Mouse (Mus musculus): Measurements from ENCODE around the gene Vkorc1l1.
"Not testable (repeated sequence)": the region's sequence is repeated elsewhere in the genome, so short reads cannot be mapped to it uniquely, and the experiment has no call there.

Gene Vkorc1l1

GRCm38 (mm10) chr5:129941495-129942045 lies at the start of gene Vkorc1l1:
Gene Vkorc1l1 (plus strand): TSS chr5:129941970.
- peak; percentile 99 to 100 for DNase-seq (ENCODE audit: inconsistent age in 2 of 2, low spot score in 1 of 2)

GRCm38 (mm10) chr5:129895198-129896088 lies 46.3 kb upstream of the Vkorc1l1 start, which contains the start of gene Zbed5:
Gene Zbed5 (plus strand): TSS chr5:129895723.
- peak; percentile 89 to 96 for DNase-seq (ENCODE audit: inconsistent age in 2 of 2, low spot score in 1 of 2)

DNA sequence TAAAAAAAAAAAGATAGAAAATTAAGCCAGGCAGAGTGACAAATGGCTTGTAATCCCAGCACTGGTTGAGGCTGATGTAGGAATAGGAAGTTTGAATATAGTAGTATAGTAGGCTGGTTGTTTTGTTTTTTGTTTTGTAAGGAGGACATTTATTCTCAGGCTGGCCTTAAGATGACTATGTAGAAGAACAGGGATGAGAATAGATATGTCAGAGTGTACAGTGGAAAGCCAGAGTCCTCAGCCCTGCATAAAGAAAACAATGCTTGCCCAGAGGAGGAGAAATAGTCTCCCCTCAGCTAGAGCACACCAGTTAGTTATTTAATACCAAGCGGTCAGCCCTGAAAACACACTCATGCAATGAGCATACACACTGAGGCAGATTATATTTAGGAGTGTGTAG lies 43.3 kb upstream of the Vkorc1l1 start, which contains the start of gene Phkg1:
TSS of gene Phkg1 (minus strand) at position 101 of the 400 bp plus-strand sequence.
- DNase-seq (ENCODE audit: inconsistent age in 2 of 2, low spot score in 1 of 2) = no peak

GRCm38 (mm10) chr5:129907775-129908174 lies 34.0 kb upstream of the Vkorc1l1 start:
- DNase-seq (ENCODE audit: inconsistent age in 2 of 2, low spot score in 1 of 2) = no peak

- peak; percentile 92 to 96 for DNase-seq (ENCODE audit: inconsistent age in 2 of 2, low spot score in 1 of 2)
These were observed 33.4 kb upstream of the Vkorc1l1 start, which contains the start of gene Nupr1l for GRCm38 (mm10) chr5:129908242-129908965. Gene Nupr1l (plus strand): TSS chr5:129908540.

- DNase-seq (ENCODE audit: inconsistent age in 2 of 2, low spot score in 1 of 2) = no peak
These were observed 32.6 kb upstream of the Vkorc1l1 start for GRCm38 (mm10) chr5:129909147-129909546.

DNA sequence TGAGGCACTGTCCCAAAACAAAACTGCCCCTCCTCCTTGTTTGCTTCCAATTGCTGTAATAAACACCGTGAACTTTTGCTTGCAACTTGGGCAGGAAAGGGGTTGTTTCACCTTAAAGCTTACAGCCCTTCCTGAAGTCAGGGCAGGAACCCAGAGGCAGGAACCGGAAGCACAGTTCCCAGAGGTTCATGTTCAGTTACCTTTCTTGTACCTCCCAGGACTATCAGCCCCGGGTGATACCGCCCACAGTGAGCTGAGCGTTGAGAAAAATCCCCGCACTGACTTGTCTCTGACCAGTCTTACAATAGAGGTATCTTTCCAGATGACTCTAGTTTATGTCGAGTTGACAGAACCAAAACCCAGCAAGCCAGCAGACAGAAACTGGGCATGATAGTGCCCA lies 32.2 kb upstream of the Vkorc1l1 start:
- DNase-seq (ENCODE audit: inconsistent age in 2 of 2, low spot score in 1 of 2) = no peak

- peak in 1 of 2 experiments; percentile 73 for DNase-seq (ENCODE audit: inconsistent age in 2 of 2, low spot score in 1 of 2)
These were observed 27.7 kb upstream of the Vkorc1l1 start for GRCm38 (mm10) chr5:129914024-129914423.

GRCm38 (mm10) chr5:129915491-129915890 lies 26.3 kb upstream of the Vkorc1l1 start:
- not testable (repeated sequence) for DNase-seq (ENCODE audit: inconsistent age in 2 of 2, low spot score in 1 of 2)

DNA sequence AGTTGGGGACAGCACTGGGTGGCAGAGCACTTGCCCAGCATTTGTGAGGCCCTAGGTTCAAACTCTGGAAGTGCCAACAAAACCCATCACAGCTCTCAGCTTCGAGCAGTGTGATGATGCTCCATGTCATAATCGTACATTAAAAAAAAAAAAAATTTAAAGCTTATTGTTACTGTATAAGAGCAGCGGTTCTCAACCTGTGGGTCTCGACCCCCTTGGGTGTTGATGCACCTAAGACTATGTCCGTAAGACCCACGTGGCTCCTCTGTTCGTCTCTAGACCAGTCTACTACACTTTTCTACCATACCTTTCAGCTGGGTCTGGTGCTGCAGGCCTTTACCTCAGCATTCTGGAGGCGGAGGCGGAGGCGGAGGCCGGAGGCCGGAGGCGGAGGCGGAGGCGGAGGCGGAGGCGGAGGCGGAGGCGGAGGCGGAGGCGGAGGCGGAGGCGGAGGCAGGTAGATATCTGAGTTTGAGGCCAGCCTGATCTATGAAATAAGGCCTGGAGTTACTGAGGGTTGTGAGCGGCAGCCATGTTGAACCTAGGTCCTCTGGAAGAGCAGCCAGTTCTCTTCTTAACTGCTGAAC lies 23.6 kb upstream of the Vkorc1l1 start:
- DNase-seq (ENCODE audit: inconsistent age in 2 of 2, low spot score in 1 of 2) = no peak

- peak; percentile 36 to 54 for DNase-seq (ENCODE audit: inconsistent age in 2 of 2, low spot score in 1 of 2)
These were observed 23.0 kb upstream of the Vkorc1l1 start for GRCm38 (mm10) chr5:129918752-129919151.

DNA sequence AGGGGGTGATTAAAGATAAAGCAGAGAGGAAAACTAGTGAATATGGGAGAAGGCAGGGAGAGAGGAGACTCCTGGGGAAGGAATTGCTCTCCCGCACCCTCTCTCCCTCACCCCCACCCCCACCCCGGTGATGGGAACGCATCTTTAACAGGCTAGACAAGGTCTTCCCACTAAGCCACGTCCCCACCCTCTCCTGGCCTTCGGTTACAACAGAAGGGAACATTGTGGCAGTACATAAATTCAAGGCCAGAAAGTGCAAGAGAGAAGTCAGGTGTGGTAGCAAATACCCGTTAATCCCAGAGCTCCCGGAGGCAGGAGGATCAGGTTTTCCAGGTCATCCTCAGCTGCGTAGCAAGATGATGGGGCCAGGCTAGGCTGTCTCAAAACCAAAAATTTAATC lies 22.4 kb upstream of the Vkorc1l1 start:
- DNase-seq (ENCODE audit: inconsistent age in 2 of 2, low spot score in 1 of 2) = peak in 1 of 2 experiments; percentile 65

DNA sequence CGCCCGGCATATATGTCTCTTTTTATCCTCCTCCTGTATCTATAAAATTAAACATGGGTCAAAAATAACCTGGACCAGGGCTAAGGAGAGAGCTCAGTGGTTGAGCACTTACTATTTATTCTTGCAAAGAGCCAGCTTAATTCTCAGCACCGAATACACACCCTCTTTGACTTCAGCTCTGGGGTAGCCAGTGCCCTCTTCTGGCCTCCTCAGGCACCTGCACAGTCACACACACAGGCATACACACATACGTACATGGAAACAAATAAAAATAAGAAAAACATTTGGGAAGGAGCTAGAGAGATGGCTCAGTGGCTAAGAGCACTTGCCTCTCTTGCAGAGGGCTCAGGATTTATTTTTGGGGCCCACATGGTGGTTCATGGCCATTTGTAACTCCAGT lies 19.8 kb upstream of the Vkorc1l1 start:
- no peak for DNase-seq (ENCODE audit: inconsistent age in 2 of 2, low spot score in 1 of 2)

- DNase-seq (ENCODE audit: inconsistent age in 2 of 2, low spot score in 1 of 2) = no peak
These were observed 16.8 kb upstream of the Vkorc1l1 start for GRCm38 (mm10) chr5:129924820-129925452.

DNA sequence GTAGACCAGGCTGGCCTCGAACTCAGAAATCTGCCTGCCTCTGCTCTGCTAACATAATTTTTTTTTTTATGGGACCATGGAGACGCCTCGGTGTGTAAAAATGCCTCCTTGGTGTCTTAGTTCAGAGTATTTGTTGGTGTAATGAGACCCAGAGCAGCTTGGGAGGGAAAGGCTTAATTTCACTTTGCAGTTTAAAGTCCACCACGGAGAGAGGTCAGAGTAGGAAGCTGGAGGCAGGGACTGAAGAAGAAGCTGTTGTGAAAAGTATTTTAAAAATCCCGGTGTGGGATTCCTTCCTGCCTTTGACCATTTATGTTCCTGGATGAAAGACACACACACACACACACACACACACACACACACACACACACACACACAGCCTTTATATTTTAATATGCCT lies 15.8 kb upstream of the Vkorc1l1 start:
- DNase-seq (ENCODE audit: inconsistent age in 2 of 2, low spot score in 1 of 2) = no peak

- peak in 1 of 2 experiments; percentile 69 for DNase-seq (ENCODE audit: inconsistent age in 2 of 2, low spot score in 1 of 2)
These were observed 11.6 kb upstream of the Vkorc1l1 start for GRCm38 (mm10) chr5:129929924-129930855.

- DNase-seq (ENCODE audit: inconsistent age in 2 of 2, low spot score in 1 of 2) = no peak
These were observed 4.8 kb upstream of the Vkorc1l1 start for GRCm38 (mm10) chr5:129936941-129937340.

GRCm38 (mm10) chr5:129940281-129940680 lies 1.5 kb upstream of the Vkorc1l1 start:
- DNase-seq (ENCODE audit: inconsistent age in 2 of 2, low spot score in 1 of 2) = peak in 1 of 2 experiments; percentile 49

- peak in 1 of 2 experiments; percentile 43 for DNase-seq (ENCODE audit: inconsistent age in 2 of 2, low spot score in 1 of 2)
These were observed 855 bp upstream of the Vkorc1l1 start for GRCm38 (mm10) chr5:129940736-129941494.
